Mouse (Mus musculus) kidney, embryonic 14.5 days (tissue): ENCODE measurements around the gene Zfp385b. TPM values are rescaled to one million over a fixed set of nuclear protein-coding genes. Genes with fewer than 3 reads are reported as not detected.
A peak's percentile ranks its signal among the peaks of the same experiment; 100 is the strongest.

ENCODE experiments used
- ATAC-seq: fragments of 200-750 bp; cut with Nextera tagmentation; 2 replicates; pipeline ENCODE4 v1.8.0; 2017; ENCODE audit warnings: moderate number of reproducible peaks, mild to moderate bottlenecking, moderate TSS enrichment, moderate library complexity; ENCODE audit not compliant: low FRiP score, low TSS enrichment
- H3K27ac ChIP-seq: fragments of 300-500 bp; sonication (generic); 2 replicates; pipeline ENCODE4 v1.5.1; 2014; ENCODE audit warnings: low read depth, mild to moderate bottlenecking, low read length, moderate library complexity, mixed read lengths
- H3K27me3 ChIP-seq: fragments of 300-500 bp; sonication (generic); 2 replicates; pipeline ENCODE4 v1.6.1; 2014; ENCODE audit warnings: mild to moderate bottlenecking, low read length; ENCODE audit not compliant: control insufficient read depth, insufficient read depth
- H3K36me3 ChIP-seq: fragments of 300-500 bp; sonication (generic); 2 replicates; pipeline ENCODE4 v1.6.1; 2014; ENCODE audit warnings: low read length, mixed read lengths; ENCODE audit not compliant: control insufficient read depth, insufficient read depth
- H3K4me1 ChIP-seq: fragments of 300-500 bp; sonication (generic); 2 replicates; pipeline ENCODE4 v1.6.1; 2014; ENCODE audit warnings: low read length, mixed read lengths; ENCODE audit not compliant: control insufficient read depth, insufficient read depth
- H3K4me2 ChIP-seq: fragments of 300-500 bp; sonication (generic); replicated peaks from 2 replicates; pipeline ENCODE4 v1.6.1; 2014; ENCODE audit warnings: low read depth, mild to moderate bottlenecking, low read length
- H3K4me3 ChIP-seq: fragments of 300-500 bp; sonication (generic); 2 replicates; pipeline ENCODE4 v1.5.1; 2014; ENCODE audit warnings: mild to moderate bottlenecking, low read length
- H3K9ac ChIP-seq: fragments of 300-500 bp; sonication (generic); 2 replicates; pipeline ENCODE4 v1.6.1; 2014; ENCODE audit warnings: low read depth, mild to moderate bottlenecking, low read length, moderate library complexity
- H3K9me3 ChIP-seq: fragments of 300-500 bp; sonication (generic); 2 replicates; pipeline ENCODE4 v1.6.1; 2016; ENCODE audit warnings: low read length; ENCODE audit not compliant: control insufficient read depth
- WGBS: fragments of 180-500 bp; shearing (Covaris S2); extraction: QIAGEN DNeasy Blood & Tissue Kit; methylation state at CpG from one replicate; pipeline ENCODE4 v1.1.7; 2014; 5-methylcytosine and 5-hydroxymethylcytosine counted together
- polyA plus RNA-seq: library from polyadenylated mRNA; unstranded; fragments of >200 nt; fragmentation: Nextera tagmentation; extraction: Ambion mirVana; gene quantifications from 2 replicates; pipeline ENCODE4 v1.2.1, GENCODE M21; 2014

Gene Zfp385b
- polyA plus RNA-seq, 1 experiment from 2014 or later, result 7.1 TPM

DNA sequence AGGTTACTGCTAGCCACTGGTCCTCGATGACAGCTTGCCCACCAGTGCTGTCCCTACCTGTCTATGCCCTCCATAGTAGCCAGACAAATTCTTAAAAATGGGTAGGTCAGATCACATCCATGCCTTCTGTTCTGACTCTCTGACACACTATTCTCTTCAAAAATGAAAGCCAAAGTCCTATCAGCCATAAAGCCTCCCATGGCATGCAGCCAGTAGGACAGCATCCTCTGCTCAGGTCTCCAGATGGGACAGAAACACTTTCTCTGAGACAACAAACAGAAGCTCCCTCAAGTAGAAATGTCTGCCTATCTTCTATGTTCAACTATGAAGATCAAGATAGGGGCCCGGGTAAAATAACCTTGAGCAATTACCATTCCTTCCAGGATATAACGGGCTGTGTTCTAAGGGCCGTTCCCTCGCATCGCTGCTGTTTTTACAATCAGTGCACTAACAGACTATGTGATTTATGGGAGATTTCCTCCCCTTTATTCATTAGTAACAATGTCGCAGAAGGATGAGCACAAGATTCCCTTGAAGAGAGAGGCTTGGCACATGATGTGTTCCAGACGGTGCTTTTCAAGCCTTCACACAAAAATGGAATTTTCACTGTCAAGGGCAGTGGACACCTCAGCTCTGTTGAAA, 49.3 kb downstream of the Zfp385b start:
- Histone ChIP-seq H3K4me1 (no peaks in the 10 kb centered on the region), H3K36me3 (no peaks in the 10 kb centered on the region), H3K27me3 (no peaks in the 10 kb centered on the region), H3K9me3 (no peaks in the 10 kb centered on the region), H3K4me2 (no peak overlapping the region), H3K9ac (no peak overlapping the region), H3K27ac (no peak overlapping the region), H3K4me3 (no peak overlapping the region)
- ATAC-seq, result peak; percentile 65; the same call in 1 of the 2 replicates
- WGBS, result 25% methylated on average over 8 of the region's 8 CpGs

DNA sequence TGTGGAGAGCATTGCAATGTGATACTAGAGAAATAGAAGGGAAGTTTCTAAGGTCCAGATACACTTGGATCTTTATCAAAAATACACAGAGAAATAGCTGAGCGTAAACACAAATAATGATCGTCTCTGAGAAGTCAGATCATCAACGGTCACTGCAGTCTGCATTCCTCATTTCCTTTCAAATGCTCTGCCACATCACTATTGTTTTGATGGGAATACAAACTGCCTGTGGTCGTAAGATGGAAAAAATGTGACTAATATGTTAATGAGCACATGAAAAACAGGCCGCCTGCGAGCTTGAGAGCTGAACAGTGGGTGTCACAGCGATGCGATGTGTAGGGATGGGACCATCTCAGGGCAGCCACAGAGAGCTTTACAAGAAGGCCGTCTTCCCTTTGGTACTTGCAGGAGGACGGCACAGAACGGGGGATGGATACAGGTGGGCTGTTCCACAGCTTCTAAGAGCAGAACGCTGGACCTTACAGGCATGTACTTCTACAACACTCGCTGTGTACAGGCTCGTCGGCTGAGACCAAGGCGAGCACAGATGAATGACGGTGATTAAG, 51.0 kb downstream of the Zfp385b start:
- Histone ChIP-seq H3K9me3 (no peaks in the 10 kb centered on the region), H3K27me3 (no peaks in the 10 kb centered on the region), H3K4me3 (no peak overlapping the region), H3K9ac (no peak overlapping the region), H3K4me1 (no peaks in the 10 kb centered on the region), H3K4me2 (no peak overlapping the region), H3K27ac (no peak overlapping the region), H3K36me3 (no peaks in the 10 kb centered on the region)
- 77% methylated on average over 17 of the region's 17 CpGs for WGBS
- ATAC-seq, result no peak

DNA sequence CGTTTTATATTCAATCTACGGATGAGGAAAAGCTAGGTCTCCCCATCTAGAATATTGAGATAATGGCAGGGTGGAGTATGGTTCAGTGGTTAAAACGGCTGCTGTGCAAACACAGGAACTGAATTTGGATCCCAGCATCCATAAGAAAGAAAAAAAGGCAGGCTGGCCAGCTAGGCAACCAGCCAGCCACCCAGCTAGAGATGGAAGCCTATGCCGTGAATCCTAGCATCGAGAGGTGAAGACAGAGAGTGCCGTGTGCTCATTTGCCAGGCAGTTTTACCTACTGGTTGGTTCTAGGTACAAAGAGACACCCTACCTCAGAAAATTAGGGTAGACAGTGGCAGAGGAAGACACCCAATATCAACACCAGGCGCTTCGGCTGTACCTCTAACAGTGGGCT, 57.5 kb downstream of the Zfp385b start:
- Histone ChIP-seq H3K4me2 (no peak overlapping the region), H3K27ac (no peak overlapping the region), H3K36me3 (no peaks in the 10 kb centered on the region), H3K27me3 (no peaks in the 10 kb centered on the region), H3K9me3 (no peaks in the 10 kb centered on the region), H3K9ac (no peak overlapping the region), H3K4me1 (no peaks in the 10 kb centered on the region), H3K4me3 (no peak overlapping the region)
- WGBS, result 88% methylated on average over 8 of the region's 8 CpGs
- no peak for ATAC-seq

DNA sequence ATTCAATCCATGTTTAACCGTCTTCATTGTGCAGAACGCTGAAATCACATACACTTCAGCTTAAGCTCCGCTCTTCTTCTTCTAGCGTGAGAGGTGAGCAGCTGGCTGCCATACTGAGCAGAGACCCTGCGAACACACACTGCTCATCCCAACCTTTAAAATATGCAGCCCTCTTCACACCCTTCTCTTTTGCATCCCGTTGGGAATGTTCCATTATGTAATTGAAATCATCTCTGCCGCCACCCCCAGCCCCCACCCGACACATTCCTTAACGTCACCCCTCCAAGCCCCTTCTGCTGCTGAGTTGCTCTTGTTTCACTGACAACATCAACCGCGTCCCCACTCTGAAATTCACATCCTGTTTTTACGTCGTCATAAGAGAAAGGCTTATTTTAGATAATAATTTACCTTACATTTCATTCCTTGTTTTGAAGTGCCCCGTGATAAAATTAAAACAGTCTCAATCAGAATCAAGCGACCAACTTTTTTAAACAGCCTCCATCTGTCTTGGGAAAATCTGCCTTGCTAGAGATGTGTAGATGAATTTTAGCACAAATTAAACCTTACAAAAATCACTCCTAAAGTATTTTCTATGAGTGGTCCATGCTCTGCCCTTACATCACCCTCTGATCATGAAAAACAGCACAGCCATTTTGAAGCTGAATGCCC, 60.9 kb downstream of the Zfp385b start:
- H3K27me3 ChIP-seq, result no peaks in the 10 kb centered on the region
- H3K4me2 ChIP-seq, result no peak overlapping the region
- 76% methylated on average over 15 of the region's 15 CpGs for WGBS
- no peak overlapping the region for H3K4me3 ChIP-seq
- H3K9me3 ChIP-seq, result no peaks in the 10 kb centered on the region
- H3K9ac ChIP-seq, result no peak overlapping the region
- ATAC-seq, result no peak
- H3K27ac ChIP-seq, result no peak overlapping the region
- H3K36me3 ChIP-seq, result no peaks in the 10 kb centered on the region
- 0 out of 2 replicates have a peak, but pooled peaks cover 3% of the 10 kb centered on the region for H3K4me1 ChIP-seq

DNA sequence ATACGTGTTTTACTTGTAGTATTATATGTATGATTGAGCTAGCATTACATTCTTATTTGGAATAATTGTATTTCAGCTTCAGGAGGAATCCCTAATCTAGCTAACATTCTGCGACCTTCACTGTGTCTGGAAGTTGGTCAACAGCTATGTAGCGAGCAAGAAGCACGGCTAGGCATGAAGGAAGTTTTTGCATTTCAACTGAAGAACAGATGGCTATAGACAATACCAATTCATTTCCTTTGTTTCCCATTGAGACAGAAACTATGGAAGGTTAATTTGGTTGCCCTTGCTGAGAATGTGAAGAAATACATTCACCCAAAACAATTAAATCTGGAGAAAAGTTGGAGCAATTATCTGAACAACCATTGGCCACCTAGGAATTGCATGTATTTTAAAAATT, 66.9 kb downstream of the Zfp385b start:
- WGBS, result 88% methylated on average over 4 of the region's 4 CpGs
- Histone ChIP-seq H3K36me3 (no peaks in the 10 kb centered on the region), H3K4me2 (no peak overlapping the region), H3K9me3 (no peaks in the 10 kb centered on the region), H3K27me3 (no peaks in the 10 kb centered on the region), H3K9ac (no peak overlapping the region), H3K27ac (no peak overlapping the region), H3K4me3 (no peak overlapping the region), H3K4me1 (0 out of 2 replicates have a peak, but pooled peaks cover 3% of the 10 kb centered on the region)
- ATAC-seq, result no peak

GRCm38 (mm10) chr2:77749631-77750030, 69.8 kb downstream of the Zfp385b start:
- H3K36me3 ChIP-seq, result no peaks in the 10 kb centered on the region
- no peaks in the 10 kb centered on the region for H3K27me3 ChIP-seq
- H3K9me3 ChIP-seq, result no peaks in the 10 kb centered on the region
- no peak overlapping the region for H3K4me3 ChIP-seq
- no peak for ATAC-seq
- H3K27ac ChIP-seq, result no peak overlapping the region
- H3K4me2 ChIP-seq, result no peak overlapping the region
- H3K9ac ChIP-seq, result no peak overlapping the region
- 0 out of 2 replicates have a peak, but pooled peaks cover 2% of the 10 kb centered on the region for H3K4me1 ChIP-seq
- 41% methylated on average over 3 of the region's 3 CpGs for WGBS

DNA sequence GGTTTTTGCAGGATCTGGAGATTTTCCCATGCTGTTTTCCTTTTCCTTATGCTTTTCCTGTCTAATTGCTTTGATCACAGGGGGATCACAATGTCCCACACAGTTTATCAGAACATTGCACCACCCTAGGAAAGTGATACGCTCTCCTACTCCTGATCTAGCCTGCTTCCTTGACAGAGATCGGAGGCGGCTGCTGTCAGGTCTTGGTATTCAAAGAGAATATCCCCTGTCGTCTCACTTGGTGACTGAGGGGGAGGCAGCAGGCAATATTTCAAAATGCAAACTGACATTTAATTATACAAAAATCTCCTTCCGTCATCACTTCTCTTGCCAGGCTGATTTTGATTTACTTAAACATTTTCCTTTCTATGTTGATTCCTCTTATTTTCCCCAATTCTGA, 73.0 kb downstream of the Zfp385b start:
- no peak overlapping the region for H3K9ac ChIP-seq
- H3K4me3 ChIP-seq, result no peak overlapping the region
- H3K9me3 ChIP-seq, result no peaks in the 10 kb centered on the region
- no peaks in the 10 kb centered on the region for H3K4me1 ChIP-seq
- WGBS, result 35% methylated on average over 5 of the region's 5 CpGs
- H3K27me3 ChIP-seq, result no peaks in the 10 kb centered on the region
- no peak overlapping the region for H3K4me2 ChIP-seq
- 0 out of 2 replicates have a peak, but pooled peaks have one; percentile 43 for ATAC-seq
- no peak overlapping the region for H3K27ac ChIP-seq
- H3K36me3 ChIP-seq, result no peaks in the 10 kb centered on the region

GRCm38 (mm10) chr2:77745246-77745645, 74.2 kb downstream of the Zfp385b start:
- Histone ChIP-seq H3K36me3 (no peaks in the 10 kb centered on the region), H3K4me1 (no peaks in the 10 kb centered on the region), H3K9me3 (no peaks in the 10 kb centered on the region), H3K27me3 (no peaks in the 10 kb centered on the region), H3K9ac (no peak overlapping the region), H3K4me2 (no peak overlapping the region), H3K4me3 (no peak overlapping the region), H3K27ac (no peak overlapping the region)
- ATAC-seq, result no peak
- 92% methylated on average over 7 of the region's 7 CpGs for WGBS

- H3K4me2 ChIP-seq, result no peak overlapping the region
- H3K27me3 ChIP-seq, result no peaks in the 10 kb centered on the region
- ATAC-seq, result no peak
- no peak overlapping the region for H3K9ac ChIP-seq
- 78% methylated on average over 4 of the region's 4 CpGs for WGBS
- no peak overlapping the region for H3K4me3 ChIP-seq
- H3K27ac ChIP-seq, result no peak overlapping the region
- H3K4me1 ChIP-seq, result no peaks in the 10 kb centered on the region
- no peaks in the 10 kb centered on the region for H3K9me3 ChIP-seq
- H3K36me3 ChIP-seq, result no peaks in the 10 kb centered on the region
Observed at GRCm38 (mm10) chr2:77742359-77742758, 77.1 kb downstream of the Zfp385b start.
